Mouse (Mus musculus): ENCODE data around the gene Rps6kl1.

The Rps6kl1 gene

GRCm38 (mm10) chr12:85109426-85109825 lies 41.6 kb downstream of the Rps6kl1 start:
- DNase-seq (ENCODE audit: low read depth, low spot score), result peak; percentile 51

- no peak for DNase-seq (ENCODE audit: low read depth, low spot score)
Observed at GRCm38 (mm10) chr12:85108643-85109042, 42.4 kb downstream of the Rps6kl1 start.

GRCm38 (mm10) chr12:85106292-85106691 lies 44.8 kb downstream of the Rps6kl1 start:
- peak; percentile 16 for DNase-seq (ENCODE audit: low read depth, low spot score)

GRCm38 (mm10) chr12:85104789-85105188 lies 46.3 kb downstream of the Rps6kl1 start:
- DNase-seq (ENCODE audit: low read depth, low spot score), result no peak

GRCm38 (mm10) chr12:85103096-85103495 lies 48.0 kb downstream of the Rps6kl1 start:
- no peak for DNase-seq (ENCODE audit: low read depth, low spot score)

- no peak for DNase-seq (ENCODE audit: low read depth, low spot score)
Observed at GRCm38 (mm10) chr12:85101521-85102106, 49.5 kb downstream of the Rps6kl1 start.

GRCm38 (mm10) chr12:85101001-85101400 lies 50.1 kb downstream of the Rps6kl1 start:
- DNase-seq (ENCODE audit: low read depth, low spot score), result no peak

- no peak for DNase-seq (ENCODE audit: low read depth, low spot score)
Observed at GRCm38 (mm10) chr12:85095859-85096258, 55.2 kb downstream of the Rps6kl1 start.

GRCm38 (mm10) chr12:85095146-85095545 lies 55.9 kb downstream of the Rps6kl1 start:
- DNase-seq (ENCODE audit: low read depth, low spot score), result no peak

- DNase-seq (ENCODE audit: low read depth, low spot score), result no peak
Observed at GRCm38 (mm10) chr12:85094706-85095105, 56.4 kb downstream of the Rps6kl1 start.

- peak; percentile 37 for DNase-seq (ENCODE audit: low read depth, low spot score)
Observed at GRCm38 (mm10) chr12:85094010-85094409, 57.1 kb downstream of the Rps6kl1 start.

- DNase-seq (ENCODE audit: low read depth, low spot score), result peak; percentile 75
Observed at GRCm38 (mm10) chr12:85092214-85092613, 58.9 kb downstream of the Rps6kl1 start.

GRCm38 (mm10) chr12:85091190-85091589 lies 59.9 kb downstream of the Rps6kl1 start:
- DNase-seq (ENCODE audit: low read depth, low spot score), result no peak

GRCm38 (mm10) chr12:85087845-85088244 lies 63.2 kb downstream of the Rps6kl1 start:
- DNase-seq (ENCODE audit: low read depth, low spot score), result no peak
